Mouse (Mus musculus) kidney, embryonic 16.5 days (tissue): ENCODE measurements around the gene Sh2d3c. TPM values are rescaled to one million over a fixed set of nuclear protein-coding genes. Genes with fewer than 3 reads are reported as not detected.

Experiments used
- ATAC-seq: fragments of 200-750 bp; cut with Nextera tagmentation; 2 replicates; pipeline ENCODE4 v1.8.0; 2017; ENCODE audit warnings: moderate TSS enrichment; ENCODE audit not compliant: low FRiP score, low TSS enrichment
- H3K27ac ChIP-seq: fragments of 300-500 bp; sonication (generic); 2 replicates; pipeline ENCODE4 v1.5.1; 2014; ENCODE audit warnings: low read length
- H3K27me3 ChIP-seq: fragments of 300-500 bp; sonication (generic); 2 replicates; pipeline ENCODE4 v1.6.1; 2014; ENCODE audit warnings: low read length, control low read depth, mixed read lengths; ENCODE audit not compliant: insufficient read depth
- H3K36me3 ChIP-seq: fragments of 300-500 bp; sonication (generic); 2 replicates; pipeline ENCODE4 v1.6.1; 2014; ENCODE audit warnings: low read length, control low read depth, mixed read lengths; ENCODE audit not compliant: insufficient read depth
- H3K4me1 ChIP-seq: fragments of 300-500 bp; sonication (generic); 2 replicates; pipeline ENCODE4 v1.6.1; 2014; ENCODE audit warnings: low read length, control low read depth, mixed read lengths; ENCODE audit not compliant: insufficient read depth
- H3K4me2 ChIP-seq: fragments of 300-500 bp; sonication (generic); replicated peaks from 2 replicates; pipeline ENCODE4 v1.6.1; 2014; ENCODE audit warnings: low read depth, low read length
- H3K4me3 ChIP-seq: fragments of 300-500 bp; sonication (generic); 2 replicates; pipeline ENCODE4 v1.5.1; 2014; ENCODE audit warnings: mild to moderate bottlenecking, low read length
- H3K9ac ChIP-seq: fragments of 300-500 bp; sonication (generic); replicated peaks from 2 replicates; pipeline ENCODE4 v1.6.1; 2014; ENCODE audit warnings: low read length
- H3K9me3 ChIP-seq: fragments of 300-500 bp; sonication (generic); 2 replicates; pipeline ENCODE4 v1.6.1; 2016; ENCODE audit warnings: low read length, control low read depth
- WGBS: fragments of 180-500 bp; shearing (Covaris S2); extraction: QIAGEN DNeasy Blood & Tissue Kit; methylation state at CpG from one replicate; pipeline ENCODE4 v1.1.7; 2014; 5-methylcytosine and 5-hydroxymethylcytosine counted together
- microRNA counts: library from miRNA; unstranded; fragments of <30 nt; microRNA quantifications from one replicate; lab custom pipeline; 2016
- microRNA-seq: library from miRNA; unstranded; fragments of <30 nt; microRNA quantifications from one replicate; pipeline ENCODE4, GENCODE M21; 2016
- polyA plus RNA-seq: library from polyadenylated mRNA; unstranded; fragments of >200 nt; fragmentation: Nextera tagmentation; extraction: Ambion mirVana; gene quantifications from 2 replicates; pipeline ENCODE4 v1.2.1, GENCODE M21; 2015

The Sh2d3c gene
- polyA plus RNA-seq, 1 experiment from 2014 or later = 41.5 TPM

DNA sequence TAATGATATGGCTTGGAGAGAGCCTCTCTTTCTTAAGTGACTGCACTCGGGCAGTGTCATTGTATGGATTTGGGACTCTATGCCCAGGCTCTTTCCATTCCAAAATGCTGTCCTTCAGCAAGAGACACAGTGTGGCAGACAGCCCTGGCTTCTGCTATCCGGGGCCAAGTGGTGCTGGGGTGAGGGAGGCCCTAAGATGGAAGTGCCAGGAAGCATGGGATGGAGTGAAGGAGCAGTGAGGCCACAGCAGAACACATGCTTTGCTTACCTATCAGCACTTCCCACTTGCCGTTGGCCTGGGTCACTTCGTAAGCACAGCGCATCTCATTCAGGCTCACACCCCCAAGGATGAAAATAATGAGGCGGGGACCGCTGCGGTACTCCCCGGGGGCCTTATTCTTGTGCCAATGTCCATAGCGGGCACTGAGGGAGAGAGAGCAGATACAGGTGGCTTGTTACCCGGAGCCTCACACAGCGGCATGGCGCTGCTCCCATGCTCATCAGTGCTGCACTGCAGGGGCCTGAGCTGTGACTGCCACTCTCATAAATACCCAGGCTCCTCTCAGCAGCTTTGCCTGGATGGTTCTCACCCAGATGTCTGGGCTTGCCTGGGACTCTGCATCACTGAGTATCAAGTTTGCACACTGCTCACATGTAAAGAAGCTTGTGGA, 75.0 kb downstream of the Sh2d3c start:
- H3K4me1 ChIP-seq = no peaks in the 10 kb centered on the region
- peaks cover 11% of the 10 kb centered on the region for H3K36me3 ChIP-seq
- no peak overlapping the region for H3K27ac ChIP-seq
- no peak for ATAC-seq
- H3K4me2 ChIP-seq = no peak overlapping the region
- no peak overlapping the region for H3K9ac ChIP-seq
- 89% methylated on average over 13 of the region's 13 CpGs for WGBS
- H3K9me3 ChIP-seq = no peaks in the 10 kb centered on the region
- H3K27me3 ChIP-seq = no peaks in the 10 kb centered on the region
- no peak overlapping the region for H3K4me3 ChIP-seq

GRCm38 (mm10) chr2:32798251-32798962, 77.6 kb downstream of the Sh2d3c start:
- Histone ChIP-seq H3K4me2 (no peak overlapping the region), H3K36me3 (peaks cover 11% of the 10 kb centered on the region), H3K27me3 (no peaks in the 10 kb centered on the region), H3K9me3 (no peaks in the 10 kb centered on the region), H3K27ac (no peak overlapping the region), H3K4me1 (no peaks in the 10 kb centered on the region), H3K9ac (no peak overlapping the region), H3K4me3 (no peak overlapping the region)
- 51% methylated on average over 10 of the region's 10 CpGs for WGBS
- no peak for ATAC-seq

MicroRNA genes within 50 kb of the gene (microRNA counts, 519-probe panel; counts per million panel counts)
- microRNA mmu-miR-2861 (lab: Ali Mortazavi, UCI) = 104 counts per million, percentile 35 among the panel's probes with 10 or more counts

Small RNA genes within 50 kb of the gene (microRNA-seq; reads per million reads assigned to microRNA genes)
- gene Gm47291 (not detected), gene Mir2861 (not detected), gene Mir3960 (not detected), gene Mir8093 (not detected)

Other genes starting within 250 kb of the Sh2d3c start
- 13.3 and 15.0 TPM in 2 replicates for gene Fam102a, start 185.7 kb upstream of the Sh2d3c start, polyA plus RNA-seq
- gene Dpm2, start 150.2 kb upstream of the Sh2d3c start, polyA plus RNA-seq = 106 and 108 TPM in 2 replicates
- 2.5 and 2.6 TPM in 2 replicates for gene Pip5kl1, start 146.3 kb upstream of the Sh2d3c start, polyA plus RNA-seq
- 0.12 and 0.16 TPM in 2 replicates for gene 9430097D07Rik, start 145.4 kb upstream of the Sh2d3c start, polyA plus RNA-seq
- 24.7 TPM in 2 replicates for gene St6galnac4, start 134.0 kb upstream of the Sh2d3c start, polyA plus RNA-seq
- 18.5 and 18.6 TPM in 2 replicates for gene St6galnac6, start 121.3 kb upstream of the Sh2d3c start, polyA plus RNA-seq
- 35.7 and 39.1 TPM in 2 replicates for gene Ak1, start 99.3 kb upstream of the Sh2d3c start, polyA plus RNA-seq
- 93.6 and 98.7 TPM in 2 replicates for gene Eng, start 74.5 kb upstream of the Sh2d3c start, polyA plus RNA-seq
- 42.3 and 45.1 TPM in 2 replicates for gene Fpgs, start 16.9 kb upstream of the Sh2d3c start, polyA plus RNA-seq
- gene Cdk9, start 8.0 kb upstream of the Sh2d3c start, polyA plus RNA-seq = 113 and 115 TPM in 2 replicates
- gene 6330409D20Rik, start 20.0 kb downstream of the Sh2d3c start, polyA plus RNA-seq = 0.16 TPM in 1 of 2 replicates, not detected in the other
- gene Tor2a, start 36.2 kb downstream of the Sh2d3c start, polyA plus RNA-seq = 79.3 and 82.9 TPM in 2 replicates
- 0.21 and 0.29 TPM in 2 replicates for gene Ttc16, start 54.6 kb downstream of the Sh2d3c start, polyA plus RNA-seq
- gene Ptrh1, start 54.7 kb downstream of the Sh2d3c start, polyA plus RNA-seq = 6.1 and 6.8 TPM in 2 replicates
- gene Cfap157, start 63.4 kb downstream of the Sh2d3c start, polyA plus RNA-seq = 0.29 and 0.32 TPM in 2 replicates
- gene Stxbp1, start 126.2 kb downstream of the Sh2d3c start, polyA plus RNA-seq = 19.6 and 22.3 TPM in 2 replicates
- 54.4 and 56.2 TPM in 2 replicates for gene Fam129b, start 155.1 kb downstream of the Sh2d3c start, polyA plus RNA-seq
- gene Rpl12, start 240.5 kb downstream of the Sh2d3c start, polyA plus RNA-seq = 149 and 176 TPM in 2 replicates
- gene Lrsam1, start 240.6 kb downstream of the Sh2d3c start, polyA plus RNA-seq = 11.7 and 12.2 TPM in 2 replicates